Mouse (Mus musculus): ENCODE data around the gene Olfr937. TPM values are rescaled to one million over a fixed set of nuclear protein-coding genes. Genes with fewer than 3 reads are reported as not detected.

Olfr937 gene
- not detected in 2 replicates for polyA plus RNA-seq (2012; rRNA removed)

DNA sequence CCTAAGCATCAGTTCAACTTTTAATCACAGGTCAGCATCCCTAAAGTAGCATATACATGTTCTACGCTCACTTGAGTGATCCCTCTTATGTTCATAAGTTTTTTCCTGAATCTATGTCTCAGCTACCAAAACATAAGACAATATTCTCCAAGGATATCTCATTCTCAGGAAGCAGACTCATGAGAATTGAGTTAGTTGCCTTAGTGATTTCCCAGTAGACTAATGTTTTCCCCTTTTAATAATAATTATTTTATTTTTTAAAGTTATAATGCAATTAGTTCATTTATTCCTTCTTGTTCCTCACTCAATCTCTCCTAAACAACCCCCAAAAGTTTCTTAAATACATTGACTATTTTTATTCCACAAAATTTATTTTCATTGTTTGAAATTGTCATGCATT lies at the start of gene Olfr937:
Olfr937 (minus strand) TSS at position 101 of the 400 bp plus-strand sequence.
- no peak within 1 kb of the TSS for H3K4me3 ChIP-seq (ENCODE audit: low read depth, low read length)
- 66% methylated on average over 1 of the region's 1 CpGs for WGBS
- no peaks in the 10 kb centered on the region for H3K4me1 ChIP-seq (ENCODE audit: control insufficient read depth, insufficient read depth, insufficient read length, low read length)
- no peaks in the 10 kb centered on the region for H3K36me3 ChIP-seq (ENCODE audit: control insufficient read depth, insufficient read depth, low read length)
- no peak within 1 kb of the TSS for H3K27ac ChIP-seq (ENCODE audit: insufficient read depth, low read depth, low read length)
- no peak for TF ChIP-seq POLR2A (IDR thresholded peaks at IDR 0.05; ENCODE audit: low read depth, low read length)
- TF ChIP-seq CTCF (IDR thresholded peaks at IDR 0.05; ENCODE audit: extremely low read depth, insufficient read length, insufficient replicate concordance, low read depth, low read length): no peak
- no peaks in the 10 kb centered on the region for H3K27me3 ChIP-seq (ENCODE audit: control insufficient read depth, insufficient read depth, low read length)

DNA sequence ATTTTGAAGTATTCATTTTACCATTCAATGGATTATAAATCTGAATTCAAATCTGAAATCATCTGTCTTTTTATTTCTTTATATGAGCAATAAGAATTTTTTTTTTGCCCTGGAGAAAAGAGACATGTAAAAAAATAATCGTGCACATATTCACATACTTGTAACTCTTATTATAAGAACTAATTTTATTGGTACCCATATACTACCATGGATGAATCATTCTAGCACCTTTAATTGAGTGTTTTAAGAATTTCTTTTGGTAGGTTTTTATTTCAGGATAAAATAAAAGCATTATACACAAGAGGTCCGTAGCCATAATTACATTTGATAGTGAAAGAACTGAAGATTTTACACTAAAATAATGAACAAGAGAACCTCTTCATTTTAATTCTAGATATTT lies 14.0 kb upstream of the Olfr937 start, which contains the start of gene Olfr938:
Olfr938 (minus strand) TSS at position 101 of the 400 bp plus-strand sequence.
- Histone ChIP-seq H3K36me3 (ENCODE audit: control insufficient read depth, insufficient read depth, low read length) (no peaks in the 10 kb centered on the region), H3K4me3 (ENCODE audit: low read depth, low read length) (no peak within 1 kb of the TSS), H3K4me1 (ENCODE audit: control insufficient read depth, insufficient read depth, insufficient read length, low read length) (no peaks in the 10 kb centered on the region), H3K27ac (ENCODE audit: insufficient read depth, low read depth, low read length) (no peak within 1 kb of the TSS), H3K27me3 (ENCODE audit: control insufficient read depth, insufficient read depth, low read length) (no peaks in the 10 kb centered on the region)
- 91% methylated on average over 2 of the region's 2 CpGs for WGBS
- no peak for TF ChIP-seq POLR2A (IDR thresholded peaks at IDR 0.05; ENCODE audit: low read depth, low read length)
- no peak for TF ChIP-seq CTCF (IDR thresholded peaks at IDR 0.05; ENCODE audit: extremely low read depth, insufficient read length, insufficient replicate concordance, low read depth, low read length)

DNA sequence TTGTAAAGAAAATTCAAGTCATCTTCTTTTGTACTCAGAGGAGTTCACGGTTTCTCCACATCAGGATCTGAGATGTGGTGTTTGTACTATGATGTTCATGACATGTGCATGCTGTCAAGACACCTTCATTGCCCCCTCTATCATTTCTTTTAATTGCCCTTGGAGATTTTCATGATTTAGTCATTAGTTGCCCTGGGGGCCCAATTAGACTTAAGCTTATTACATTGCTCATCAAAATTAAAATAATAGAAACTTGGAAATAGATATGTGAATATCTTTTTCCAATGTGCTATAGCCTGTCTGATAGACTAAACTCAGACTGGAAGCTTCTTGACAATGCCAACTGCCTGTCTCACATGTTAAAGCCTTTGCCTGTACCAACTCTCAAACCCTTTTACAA lies 41.5 kb downstream of the Olfr937 start, which contains the start of gene Olfr146:
Olfr146 (minus strand) TSS at position 101 of the 400 bp plus-strand sequence.
- Histone ChIP-seq H3K36me3 (ENCODE audit: control insufficient read depth, insufficient read depth, low read length) (no peaks in the 10 kb centered on the region), H3K4me3 (ENCODE audit: low read depth, low read length) (no peak within 1 kb of the TSS), H3K27ac (ENCODE audit: insufficient read depth, low read depth, low read length) (no peak within 1 kb of the TSS), H3K27me3 (ENCODE audit: control insufficient read depth, insufficient read depth, low read length) (no peaks in the 10 kb centered on the region), H3K4me1 (ENCODE audit: control insufficient read depth, insufficient read depth, insufficient read length, low read length) (no peaks in the 10 kb centered on the region)
- TF ChIP-seq CTCF (IDR thresholded peaks at IDR 0.05; ENCODE audit: extremely low read depth, insufficient read length, insufficient replicate concordance, low read depth, low read length) (no peak), POLR2A (IDR thresholded peaks at IDR 0.05; ENCODE audit: low read depth, low read length) (no peak)
- WGBS: 86% methylated on average over 1 of the region's 1 CpGs

Other genes starting within 250 kb of the Olfr937 start
- gene Olfr923, start 238.4 kb downstream of the Olfr937 start, polyA plus RNA-seq (2012; rRNA removed): not detected in 2 replicates
- gene Olfr924, start 220.5 kb downstream of the Olfr937 start, polyA plus RNA-seq (2012; rRNA removed): not detected in 2 replicates
- gene Olfr26, start 209.9 kb downstream of the Olfr937 start, polyA plus RNA-seq (2012; rRNA removed): not detected in 2 replicates
- gene Olfr926, start 187.8 kb downstream of the Olfr937 start, polyA plus RNA-seq (2012; rRNA removed): not detected in 2 replicates
- gene Olfr930, start 135.1 kb downstream of the Olfr937 start, polyA plus RNA-seq (2012; rRNA removed): not detected in 2 replicates
- gene Olfr933, start 92.6 kb downstream of the Olfr937 start, polyA plus RNA-seq (2012; rRNA removed): not detected in 2 replicates
- not detected in 2 replicates for gene Olfr934, start 76.6 kb downstream of the Olfr937 start, polyA plus RNA-seq (2012; rRNA removed)
- not detected in 2 replicates for gene Olfr935, start 65.3 kb downstream of the Olfr937 start, polyA plus RNA-seq (2012; rRNA removed)
- gene Olfr146, start 41.6 kb downstream of the Olfr937 start, polyA plus RNA-seq (2012; rRNA removed): not detected in 2 replicates
- not detected in 2 replicates for gene Olfr938, start 13.9 kb upstream of the Olfr937 start, polyA plus RNA-seq (2012; rRNA removed)
- not detected in 2 replicates for gene Olfr27, start 63.2 kb upstream of the Olfr937 start, polyA plus RNA-seq (2012; rRNA removed)
- not detected in 2 replicates for gene Olfr943, start 101.4 kb upstream of the Olfr937 start, polyA plus RNA-seq (2012; rRNA removed)
- gene Olfr944, start 137.0 kb upstream of the Olfr937 start, polyA plus RNA-seq (2012; rRNA removed): not detected in 2 replicates
- gene Olfr1537, start 185.0 kb upstream of the Olfr937 start, polyA plus RNA-seq (2012; rRNA removed): not detected in 2 replicates
- gene Olfr945, start 211.9 kb upstream of the Olfr937 start, polyA plus RNA-seq (2012; rRNA removed): not detected in 2 replicates

Data from small intestine, adult 2 months (tissue).